Comparison of ENCODE assay signal across 11 mouse cellular contexts in genomic region chr5:142394602-142395252, GRCm38 (mm10). TPM values are rescaled to one million over a fixed set of nuclear protein-coding genes. Genes with fewer than 3 reads are reported as not detected.
A peak's percentile ranks its signal among the peaks of the same experiment; 100 is the strongest.
DNase-seq lines count a peak whose midpoint lies in the region; ATAC-seq and TF ChIP-seq lines count a peak whose summit lies in the region.
"Had no signal": no experiment of that assay in that cellular context is flagged by ENCODE, and none has a peak within 500 bp of the region (broad histone marks: within the 10 kb centered on the region; RNA-seq: fewer than 3 reads in every experiment).

No protein-coding gene starts in this region.

- H3K9ac ChIP-seq in forebrain, embryonic 12.5 days, result no peak overlapping the region
- no peak overlapping the region for H3K9ac ChIP-seq in forebrain, embryonic 16.5 days (replicated peaks; ENCODE audit: low read depth, low read length)
- no peak overlapping the region for H3K9ac ChIP-seq in ES-Bruce4 (ENCODE audit: low read depth, poor library complexity, severe bottlenecking)
- H3K9ac ChIP-seq: hindbrain, embryonic 13.5 days had no signal

- WGBS in forebrain, embryonic 12.5 days, result 90% methylated on average over 6 of the region's 6 CpGs
- WGBS in forebrain, embryonic 16.5 days, result 92% methylated on average over 6 of the region's 6 CpGs
- WGBS in lung, adult 2 months, result 88% methylated on average over 6 of the region's 6 CpGs
- WGBS in cerebellum, adult 2 months, result 95% methylated on average over 6 of the region's 6 CpGs

- no peak for TF ChIP-seq POLR2A in lung, adult 2 months (IDR thresholded peaks at IDR 0.05; ENCODE audit: borderline replicate concordance, extremely low read depth, low read depth, low read length)
- TF ChIP-seq POLR2A in ES-Bruce4 (IDR thresholded peaks at IDR 0.05; ENCODE audit: insufficient read depth, low read length), result no peak
- TF ChIP-seq POLR2A in cerebellum, adult 2 months (IDR thresholded peaks at IDR 0.05; ENCODE audit: borderline replicate concordance, insufficient read depth, low read length), result no peak

- no peak overlapping the region for H3K4me2 ChIP-seq in forebrain, embryonic 12.5 days
- H3K4me2 ChIP-seq in forebrain, embryonic 16.5 days (ENCODE audit: low read length), result no peak overlapping the region
- H3K4me2 ChIP-seq: hindbrain, embryonic 13.5 days had no signal

- ATAC-seq in forebrain, embryonic 12.5 days (ENCODE audit: low FRiP score), result no peak
- no peak for ATAC-seq in forebrain, embryonic 16.5 days
- peak; percentile 87 for ATAC-seq in granulocyte monocyte progenitor cell, adult 5-6 weeks (replicated peaks; ENCODE audit: poor library complexity, severe bottlenecking)

- 0 out of 2 replicates have a peak overlapping the region, but pooled peaks have one; percentile 54 for H3K27ac ChIP-seq in forebrain, embryonic 12.5 days
- no peak overlapping the region for H3K27ac ChIP-seq in forebrain, embryonic 16.5 days (ENCODE audit: low read length)
- no peak overlapping the region for H3K27ac ChIP-seq in ES-Bruce4 (ENCODE audit: insufficient read depth, low read length)
- H3K27ac ChIP-seq in cerebellum, adult 2 months (ENCODE audit: insufficient read depth, low read length), result no peak overlapping the region
- H3K27ac ChIP-seq: hindbrain, embryonic 13.5 days had no signal

- H3K4me3 ChIP-seq in forebrain, embryonic 12.5 days (replicated peaks), result no peak overlapping the region
- H3K4me3 ChIP-seq in forebrain, embryonic 16.5 days (replicated peaks; ENCODE audit: low read length), result no peak overlapping the region
- H3K4me3 ChIP-seq in lung, adult 2 months (replicated peaks; ENCODE audit: extremely low read depth, low read depth, low read length), result no peak overlapping the region
- no peak overlapping the region for H3K4me3 ChIP-seq in ES-Bruce4 (ENCODE audit: low read depth, low read length)
- H3K4me3 ChIP-seq in cerebellum, adult 2 months (replicated peaks; ENCODE audit: insufficient read depth, low read depth, low read length), result no peak overlapping the region
- H3K4me3 ChIP-seq: hindbrain, embryonic 13.5 days had no signal

- DNase-seq in lung, adult 2 months, result no peak
- no peak for DNase-seq in lung, adult 18-20 months
- DNase-seq in cerebellum, adult 2 months, result no peak
- DNase-seq in layer of hippocampus, postnatal 10 days (ENCODE audit: low spot score in 2 of 2), result no peak
- DNase-seq: cerebellum, adult 18-20 months; heart, adult 11 months had no signal

- H3K27me3 ChIP-seq in forebrain, embryonic 12.5 days, result no peaks in the 10 kb centered on the region; the same call in 1 of the 2 replicates
- no peaks in the 10 kb centered on the region for H3K27me3 ChIP-seq in forebrain, embryonic 16.5 days (replicated peaks; ENCODE audit: control insufficient read depth, insufficient read depth, low read length)
- H3K27me3 ChIP-seq in ES-Bruce4 (ENCODE audit: control insufficient read depth, insufficient read depth, low read length, poor library complexity, severe bottlenecking), result no peaks in the 10 kb centered on the region
- H3K27me3 ChIP-seq in cerebellum, adult 2 months (ENCODE audit: control insufficient read depth, insufficient read depth, low read length), result no peaks in the 10 kb centered on the region
- H3K27me3 ChIP-seq: hindbrain, embryonic 13.5 days had no signal

- peaks cover 26% of the 10 kb centered on the region for H3K4me1 ChIP-seq in forebrain, embryonic 12.5 days
- H3K4me1 ChIP-seq in forebrain, embryonic 16.5 days (replicated peaks; ENCODE audit: control insufficient read depth, insufficient read depth, low read length), result no peaks in the 10 kb centered on the region
- no peaks in the 10 kb centered on the region for H3K4me1 ChIP-seq in lung, adult 2 months (ENCODE audit: control insufficient read depth, insufficient read depth, low read length)
- peaks cover 3% of the 10 kb centered on the region for H3K4me1 ChIP-seq in ES-Bruce4 (ENCODE audit: control insufficient read depth, insufficient read depth, low read length)
- no peaks in the 10 kb centered on the region for H3K4me1 ChIP-seq in cerebellum, adult 2 months (ENCODE audit: control insufficient read depth, insufficient read depth, low read length)

- TF ChIP-seq EP300 in ES-Bruce4 (IDR thresholded peaks at IDR 0.05; ENCODE audit: insufficient read depth, low read depth, low read length), result no peak

- no peaks in the 10 kb centered on the region for H3K9me3 ChIP-seq in forebrain, embryonic 12.5 days
- no peaks in the 10 kb centered on the region for H3K9me3 ChIP-seq in forebrain, embryonic 16.5 days (ENCODE audit: control insufficient read depth, low read length)
- H3K9me3 ChIP-seq in ES-Bruce4 (replicated peaks; ENCODE audit: control insufficient read depth, insufficient read depth, low read length, poor library complexity, severe bottlenecking), result no peaks in the 10 kb centered on the region; the same call in 1 of the 2 replicates
- H3K9me3 ChIP-seq: hindbrain, embryonic 13.5 days had no signal

- TF ChIP-seq CTCF in lung, adult 2 months (IDR thresholded peaks at IDR 0.05; ENCODE audit: insufficient read depth, low read length), result peak; percentile 38
- peak; percentile 45 for TF ChIP-seq CTCF in ES-Bruce4 (IDR thresholded peaks at IDR 0.05; ENCODE audit: low read depth, low read length)
- no peak for TF ChIP-seq CTCF in cerebellum, adult 2 months (IDR thresholded peaks at IDR 0.05; ENCODE audit: borderline replicate concordance, insufficient read depth, low read depth, low read length)

- H3K36me3 ChIP-seq in forebrain, embryonic 12.5 days (replicated peaks), result no peaks in the 10 kb centered on the region
- no peaks in the 10 kb centered on the region for H3K36me3 ChIP-seq in forebrain, embryonic 16.5 days (ENCODE audit: control insufficient read depth, insufficient read depth)
- no peaks in the 10 kb centered on the region for H3K36me3 ChIP-seq in ES-Bruce4 (ENCODE audit: control insufficient read depth, insufficient read depth, low read length, poor library complexity, severe bottlenecking)
- H3K36me3 ChIP-seq: hindbrain, embryonic 13.5 days had no signal

RNA-seq across cellular contexts. Expression of gene Foxk1, which starts 6.6 kb away (rescaled TPM):
- 5.2 and 5.9 TPM in 2 replicates for polyA plus RNA-seq in forebrain, embryonic 12.5 days (2016; fragmentation: Nextera tagmentation; extraction: Ambion mirVana)
- polyA plus RNA-seq in forebrain, embryonic 16.5 days (2015; fragmentation: Nextera tagmentation; extraction: Ambion mirVana), result 4.1 and 4.6 TPM in 2 replicates
- polyA plus RNA-seq in lung, adult 2 months (2012; rRNA removed), result 23.5 and 26.1 TPM in 2 replicates
- 17.7 and 18.6 TPM in 2 replicates for polyA plus RNA-seq in ES-Bruce4 (2011; ENCODE audit: insufficient read depth, insufficient read length, low read depth, missing spikeins)
- 18.2 and 19.0 TPM in 2 replicates for total RNA-seq in granulocyte monocyte progenitor cell, adult 5-6 weeks (2014; fragmentation: Nextera tagmentation)
- total RNA-seq in granulocyte monocyte progenitor cell, adult 5-6 weeks (2017), result 6.1 TPM in 2 replicates
- 14.2 and 15.4 TPM in 2 replicates for polyA plus RNA-seq in cerebellum, adult 2 months (2012; rRNA removed)
- total RNA-seq in layer of hippocampus, postnatal 10 days (2021), result 10 to 100 TPM; 33.9 to 37.9 TPM
